Mouse (Mus musculus): ENCODE measurements at regions not wholly inside any gene's neighbourhood (a gene's known extent, or its start where the extent isn't known, plus 50 kb on each side); places are given as distances from the start of the nearest gene placed in this dataset.

DNA sequence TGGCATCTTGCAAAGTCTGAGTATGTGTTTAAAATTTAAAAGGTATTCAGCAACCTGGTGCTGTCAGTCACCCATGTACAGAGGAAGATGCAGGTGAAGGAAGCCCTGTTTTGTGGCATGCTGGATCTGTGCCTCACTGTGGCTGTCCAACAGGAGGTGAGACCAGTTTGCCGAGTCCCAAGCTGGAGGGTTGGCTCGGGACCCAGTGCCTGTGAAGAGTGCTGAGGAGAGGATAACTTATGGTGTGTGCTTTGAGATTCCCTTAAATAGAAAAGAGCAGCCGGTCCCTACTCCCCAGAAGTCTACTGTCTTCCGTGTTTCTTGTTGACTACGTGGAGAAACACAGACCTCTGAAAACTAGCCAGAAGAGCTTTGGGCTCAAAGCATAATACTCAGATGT lies 396.3 kb upstream of the Id2 start:
- TF ChIP-seq CTCF (IDR thresholded peaks at IDR 0.05; ENCODE audit: control insufficient read depth, insufficient read depth, insufficient read length) (no peak), CEBPB (IDR thresholded peaks at IDR 0.05; ENCODE audit: low read depth) (no peak), USF1 (IDR thresholded peaks at IDR 0.05; ENCODE audit: low read depth) (no peak), MAX (IDR thresholded peaks at IDR 0.05) (no peak), MYOG (IDR thresholded peaks at IDR 0.05; ENCODE audit: control insufficient read depth, extremely low read depth, insufficient read length) (no peak), MYOD1 (IDR thresholded peaks at IDR 0.05; ENCODE audit: control insufficient read depth, insufficient read length, low read depth) (no peak), FOSL1 (IDR thresholded peaks at IDR 0.05; ENCODE audit: insufficient read depth, low read length, poor library complexity, severe bottlenecking) (no peak)
